17 mouse cellular contexts compared by ENCODE assay signal in genomic region chr15:6714819-6715218, GRCm38 (mm10). TPM values are rescaled to one million over a fixed set of nuclear protein-coding genes. Genes with fewer than 3 reads are reported as not detected.
A peak's percentile ranks its signal among the peaks of the same experiment; 100 is the strongest.
DNase-seq lines count a peak whose midpoint lies in the region; ATAC-seq and TF ChIP-seq lines count a peak whose summit lies in the region.
"Had no signal": no experiment of that assay in that cellular context is flagged by ENCODE, and none has a peak within 500 bp of the region (broad histone marks: within the 10 kb centered on the region; RNA-seq: fewer than 3 reads in every experiment).

No protein-coding gene starts in this region.

- TF ChIP-seq CTCF in kidney, adult 2 months (conservative IDR thresholded peaks at IDR 0.05; ENCODE audit: insufficient read depth, insufficient read length, low read depth, low read length): 0 out of 2 replicates have a peak, but pooled peaks have one; percentile 6
- no peak for TF ChIP-seq CTCF in intestine, postnatal 0 days (IDR thresholded peaks at IDR 0.05; ENCODE audit: low read depth)

- peaks cover 14% of the 10 kb centered on the region for H3K4me1 ChIP-seq in kidney, adult 2 months (ENCODE audit: control insufficient read depth, insufficient read depth, low read length)
- H3K4me1 ChIP-seq in kidney, embryonic 14.5 days (ENCODE audit: control insufficient read depth, insufficient read depth, low read length): peaks cover 26% of the 10 kb centered on the region
- 0 out of 2 replicates have a peak, but pooled peaks cover 3% of the 10 kb centered on the region for H3K4me1 ChIP-seq in intestine, postnatal 0 days (replicated peaks; ENCODE audit: control insufficient read depth, insufficient read depth, low read length)

- peak; percentile 30 for DNase-seq in kidney, adult 2 months
- DNase-seq in left cerebral cortex, postnatal 14 days (ENCODE audit: low spot score in 2 of 2): no peak
- DNase-seq in thymus, postnatal 25 days: no peak
- DNase-seq: adrenal gland, postnatal 10 days; cerebellum, postnatal 14 days; right cerebral cortex, adult 18-20 months; thymus, postnatal 36 days had no signal

- no peaks in the 10 kb centered on the region for H3K36me3 ChIP-seq in kidney, adult 2 months (ENCODE audit: control insufficient read depth, insufficient read depth, low read length)
- no peaks in the 10 kb centered on the region for H3K36me3 ChIP-seq in kidney, embryonic 14.5 days (ENCODE audit: control insufficient read depth, insufficient read depth, low read length)
- no peaks in the 10 kb centered on the region for H3K36me3 ChIP-seq in intestine, postnatal 0 days (ENCODE audit: control insufficient read depth, insufficient read depth)
- H3K36me3 ChIP-seq: limb, embryonic 15.5 days had no signal

- 43% methylated on average over 7 of the region's 7 CpGs for WGBS in kidney, adult 2 months
- WGBS in kidney, embryonic 14.5 days: 24% methylated on average over 7 of the region's 7 CpGs
- WGBS in intestine, postnatal 0 days: 29% methylated on average over 7 of the region's 7 CpGs

- intact Hi-C loops in left cerebral cortex, postnatal 14 days (cut with DNase I): no loop called here

- H3K27ac ChIP-seq in kidney, adult 2 months (ENCODE audit: insufficient read depth, low read depth, low read length): no peak overlapping the region
- H3K27ac ChIP-seq in kidney, embryonic 14.5 days (ENCODE audit: low read depth, low read length): no peak overlapping the region
- no peak overlapping the region for H3K27ac ChIP-seq in intestine, postnatal 0 days (ENCODE audit: low read depth, low read length)
- H3K27ac ChIP-seq: hindbrain, embryonic 12.5 days; left cerebral cortex, adult 2 months; limb, embryonic 15.5 days had no signal

- H3K27me3 ChIP-seq in kidney, adult 2 months (replicated peaks; ENCODE audit: control insufficient read depth, insufficient read depth, low read length): no peaks in the 10 kb centered on the region
- no peaks in the 10 kb centered on the region for H3K27me3 ChIP-seq in kidney, embryonic 14.5 days (ENCODE audit: control insufficient read depth, insufficient read depth, low read length)
- no peaks in the 10 kb centered on the region for H3K27me3 ChIP-seq in intestine, postnatal 0 days (replicated peaks; ENCODE audit: control insufficient read depth, insufficient read depth, low read length)
- H3K27me3 ChIP-seq: CH12.LX; hindbrain, embryonic 12.5 days; limb, embryonic 15.5 days; megakaryocyte, embryonic 14.5 days had no signal

- ATAC-seq in kidney, embryonic 14.5 days (ENCODE audit: low FRiP score, low TSS enrichment): no peak
- 0 out of 2 replicates have a peak, but pooled peaks have one; percentile 20 for ATAC-seq in common myeloid progenitor, adult 5-6 weeks (replicated peaks; ENCODE audit: low read depth, poor library complexity, severe bottlenecking)
- peak; percentile 43; the same call in 1 of the 2 replicates for ATAC-seq in intestine, postnatal 0 days
- ATAC-seq in megakaryocyte-erythroid progenitor cell, adult 5-6 weeks (replicated peaks; ENCODE audit: low FRiP score, low TSS enrichment, poor library complexity, severe bottlenecking): peak; percentile 68
- ATAC-seq: forebrain, embryonic 14.5 days had no signal

- H3K9me3 ChIP-seq in kidney, embryonic 14.5 days (ENCODE audit: control insufficient read depth, low read length): peaks cover 1% of the 10 kb centered on the region; the same call in 1 of the 2 replicates
- H3K9me3 ChIP-seq in intestine, postnatal 0 days (ENCODE audit: control insufficient read depth): peaks cover 2% of the 10 kb centered on the region; the same call in 1 of the 2 replicates
- H3K9me3 ChIP-seq: hindbrain, embryonic 12.5 days; limb, embryonic 15.5 days had no signal

- H3K9ac ChIP-seq in kidney, embryonic 14.5 days (ENCODE audit: low read depth, low read length): no peak overlapping the region
- H3K9ac ChIP-seq in intestine, postnatal 0 days (ENCODE audit: low read depth, low read length): no peak overlapping the region
- H3K9ac ChIP-seq: hindbrain, embryonic 12.5 days; limb, embryonic 15.5 days had no signal

- no peak overlapping the region for H3K4me3 ChIP-seq in kidney, adult 2 months (ENCODE audit: insufficient read depth, low read depth, low read length)
- no peak overlapping the region for H3K4me3 ChIP-seq in kidney, embryonic 14.5 days (ENCODE audit: low read length)
- no peak overlapping the region for H3K4me3 ChIP-seq in intestine, postnatal 0 days (ENCODE audit: low read depth, low read length)
- H3K4me3 ChIP-seq: hindbrain, embryonic 12.5 days; left cerebral cortex, adult 2 months; limb, embryonic 15.5 days; megakaryocyte, embryonic 14.5 days had no signal

- TF ChIP-seq POLR2A in kidney, adult 2 months (IDR thresholded peaks at IDR 0.05; ENCODE audit: low read depth, low read length): no peak

- H3K4me2 ChIP-seq in kidney, embryonic 14.5 days (replicated peaks; ENCODE audit: low read depth, low read length): no peak overlapping the region; the same call in 1 of the 2 replicates
- no peak overlapping the region; the same call in 1 of the 2 replicates for H3K4me2 ChIP-seq in intestine, postnatal 0 days (replicated peaks; ENCODE audit: low read depth)
- H3K4me2 ChIP-seq: hindbrain, embryonic 12.5 days; limb, embryonic 15.5 days had no signal

RNA-seq across cellular contexts. Expression of gene Rictor, which starts 6.6 kb away (rescaled TPM):
- polyA plus RNA-seq in kidney, adult 2 months (2012; rRNA removed): 4.8 and 5.2 TPM in 2 replicates
- polyA plus RNA-seq in kidney, embryonic 14.5 days (2014; fragmentation: Nextera tagmentation; extraction: Ambion mirVana): 31.3 and 46.1 TPM in 2 replicates
- total RNA-seq in common myeloid progenitor, adult 5-6 weeks (2017): 48.0 and 55.8 TPM in 2 replicates
- polyA plus RNA-seq in intestine, postnatal 0 days (2015; fragmentation: Nextera tagmentation; extraction: Ambion mirVana): 13.5 and 15.7 TPM in 2 replicates
- 32.5 and 47.1 TPM in 2 replicates for total RNA-seq in megakaryocyte-erythroid progenitor cell, adult 5-6 weeks (2014; fragmentation: Nextera tagmentation)
- total RNA-seq in megakaryocyte-erythroid progenitor cell, adult 5-6 weeks (2017): 32.6 and 50.7 TPM in 2 replicates
- 10 to 100 TPM; 37.3 to 38.1 TPM for total RNA-seq in left cerebral cortex, postnatal 14 days (2021)
